Mouse (Mus musculus) stomach, embryonic 15.5 days (tissue): ENCODE measurements around the gene Adat2. TPM values are rescaled to one million over a fixed set of nuclear protein-coding genes. Genes with fewer than 3 reads are reported as not detected.

Experiments
- ATAC-seq: fragments of 200-750 bp; cut with Nextera tagmentation; 2 replicates; pipeline ENCODE4 v1.8.0; 2017; ENCODE audit warnings: low read depth, moderate number of reproducible peaks, moderate TSS enrichment; ENCODE audit not compliant: insufficient read depth, low FRiP score
- H3K27ac ChIP-seq: fragments of 300-500 bp; sonication (generic); 2 replicates; pipeline ENCODE4 v1.5.1; 2015; ENCODE audit warnings: mild to moderate bottlenecking, inconsistent platforms
- H3K27me3 ChIP-seq: fragments of 300-500 bp; sonication (generic); replicated peaks from 2 replicates; pipeline ENCODE4 v1.6.1; 2015; ENCODE audit warnings: inconsistent platforms
- H3K36me3 ChIP-seq: fragments of 300-500 bp; sonication (generic); 2 replicates; pipeline ENCODE4 v1.6.1; 2015; ENCODE audit warnings: inconsistent platforms
- H3K4me1 ChIP-seq: fragments of 300-500 bp; sonication (generic); 2 replicates; pipeline ENCODE4 v1.6.1; 2015; ENCODE audit warnings: inconsistent platforms
- H3K4me2 ChIP-seq: fragments of 300-500 bp; sonication (generic); 2 replicates; pipeline ENCODE4 v1.6.1; 2015; ENCODE audit warnings: mild to moderate bottlenecking, inconsistent platforms
- H3K4me3 ChIP-seq: fragments of 300-500 bp; sonication (generic); replicated peaks from 2 replicates; pipeline ENCODE4 v1.5.1; 2015; ENCODE audit warnings: inconsistent platforms
- H3K9ac ChIP-seq: fragments of 300-500 bp; sonication (generic); 2 replicates; pipeline ENCODE4 v1.6.1; 2015; ENCODE audit warnings: inconsistent platforms
- H3K9me3 ChIP-seq: fragments of 300-500 bp; sonication (generic); 2 replicates; pipeline ENCODE4 v1.6.1; 2016; ENCODE audit warnings: inconsistent platforms
- WGBS: fragments of 180-500 bp; shearing (Covaris S2); methylation state at CpG from one replicate; pipeline ENCODE4 v1.1.7; 2015; 5-methylcytosine and 5-hydroxymethylcytosine counted together
- polyA plus RNA-seq: library from polyadenylated mRNA; unstranded; fragments of >200 nt; fragmentation: Nextera tagmentation; extraction: Ambion mirVana; gene quantifications from 2 replicates; pipeline ENCODE4 v1.2.1, GENCODE M21; 2015

The Adat2 gene
- polyA plus RNA-seq, result 3.6 and 4.1 TPM in 2 replicates

DNA sequence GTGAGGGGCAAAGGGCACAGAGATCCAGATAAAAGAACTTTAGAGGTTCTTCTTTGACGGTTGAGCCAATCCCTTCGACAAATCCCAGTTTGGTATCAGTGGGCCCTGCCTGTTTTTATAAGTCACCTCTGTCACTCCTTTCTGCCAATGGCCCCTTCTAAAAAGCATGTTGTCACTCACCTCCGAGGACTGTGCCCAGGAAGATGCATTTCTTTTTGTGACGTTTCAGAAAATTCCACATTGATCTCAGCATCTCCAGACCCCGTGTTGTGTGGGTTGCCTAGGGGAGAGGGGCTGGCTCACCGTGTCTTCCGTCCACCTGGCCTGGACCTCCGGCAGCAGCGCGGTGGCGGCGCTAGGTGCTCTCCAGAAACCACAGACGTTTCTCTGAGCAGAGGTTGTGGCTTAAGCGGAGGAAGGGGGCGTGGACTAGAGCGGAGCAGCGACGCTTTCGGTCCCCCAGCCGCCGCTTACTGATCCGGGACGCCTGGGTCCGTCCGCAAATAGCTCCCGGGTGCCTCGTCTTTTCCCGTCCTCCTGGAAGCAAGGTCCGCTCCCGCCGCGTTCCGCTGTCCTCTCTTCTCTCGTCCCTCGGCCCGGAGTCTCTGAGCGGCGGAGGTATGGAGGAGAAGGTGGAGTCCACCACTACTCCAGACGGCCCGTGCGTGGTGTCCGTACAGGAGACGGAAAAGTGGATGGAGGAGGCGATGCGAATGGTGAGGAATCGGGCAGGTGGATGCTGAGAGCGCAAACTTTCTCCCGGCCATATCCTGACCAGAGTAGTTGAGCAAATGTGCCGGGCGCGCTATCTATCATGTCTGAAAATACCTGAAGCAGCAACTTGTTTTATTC lies at the start of gene Adat2, which contains the start of gene Pex3:
Adat2 (plus strand) TSS at position 249 of the 852 bp plus-strand sequence.
Pex3 (minus strand) TSS at position 497 of the 852 bp plus-strand sequence.
- peak; percentile 96 for ATAC-seq
- H3K36me3 ChIP-seq, result no peaks in the 10 kb centered on the region
- peak within 1 kb of the TSS; percentile 80 for H3K4me3 ChIP-seq
- under 1% methylated on average over 51 of the region's 51 CpGs for WGBS
- H3K4me1 ChIP-seq, result peaks cover 3% of the 10 kb centered on the region; the same call in 1 of the 2 replicates
- H3K27ac ChIP-seq, result peak within 1 kb of the TSS; percentile 77
- H3K4me2 ChIP-seq, result peak within 1 kb of the TSS; percentile 70
- H3K9me3 ChIP-seq, result no peaks in the 10 kb centered on the region
- peak within 1 kb of the TSS; percentile 71 for H3K9ac ChIP-seq
- H3K27me3 ChIP-seq, result no peaks in the 10 kb centered on the region

DNA sequence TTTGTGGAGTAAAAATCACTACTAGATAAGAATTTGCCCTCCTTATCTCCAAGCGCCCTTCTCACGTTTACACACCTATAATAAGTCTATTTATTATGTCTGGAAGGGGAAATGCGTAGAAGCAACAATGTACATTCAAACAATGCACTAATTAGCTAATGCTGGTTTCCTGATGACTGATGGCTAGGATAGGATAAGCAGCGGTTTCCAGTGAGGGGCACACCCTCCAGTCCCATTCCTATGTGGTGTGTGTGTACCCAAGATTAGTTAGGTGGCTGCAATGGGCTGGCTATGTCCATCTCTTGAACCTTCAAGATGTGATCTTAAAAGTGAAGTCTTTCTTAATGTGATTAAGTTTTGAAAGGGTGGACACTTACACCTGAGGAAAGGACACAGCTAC lies 30.8 kb upstream of the Adat2 start:
- Histone ChIP-seq H3K9me3 (no peaks in the 10 kb centered on the region), H3K27me3 (no peaks in the 10 kb centered on the region), H3K9ac (no peak overlapping the region), H3K4me1 (no peaks in the 10 kb centered on the region), H3K36me3 (0 out of 2 replicates have a peak, but pooled peaks cover 2% of the 10 kb centered on the region), H3K4me3 (no peak overlapping the region), H3K27ac (no peak overlapping the region), H3K4me2 (no peak overlapping the region)
- ATAC-seq, result no peak
- WGBS, result 62% methylated on average over 4 of the region's 4 CpGs

GRCm38 (mm10) chr10:13528155-13528554 lies 24.5 kb upstream of the Adat2 start:
- H3K27me3 ChIP-seq, result no peaks in the 10 kb centered on the region
- 61% methylated on average over 4 of the region's 4 CpGs for WGBS
- H3K36me3 ChIP-seq, result 0 out of 2 replicates have a peak, but pooled peaks cover 5% of the 10 kb centered on the region
- no peak overlapping the region for H3K4me2 ChIP-seq
- H3K4me1 ChIP-seq, result no peaks in the 10 kb centered on the region
- H3K27ac ChIP-seq, result no peak overlapping the region
- no peak overlapping the region for H3K4me3 ChIP-seq
- no peaks in the 10 kb centered on the region for H3K9me3 ChIP-seq
- H3K9ac ChIP-seq, result no peak overlapping the region
- ATAC-seq, result no peak

GRCm38 (mm10) chr10:13534751-13535150 lies 17.9 kb upstream of the Adat2 start:
- Histone ChIP-seq H3K27me3 (no peaks in the 10 kb centered on the region), H3K4me1 (no peaks in the 10 kb centered on the region), H3K9me3 (no peaks in the 10 kb centered on the region), H3K27ac (no peak overlapping the region), H3K4me3 (no peak overlapping the region), H3K4me2 (no peak overlapping the region), H3K36me3 (peaks cover 11% of the 10 kb centered on the region), H3K9ac (no peak overlapping the region)
- no peak for ATAC-seq
- WGBS, result 80% methylated on average over 3 of the region's 3 CpGs

DNA sequence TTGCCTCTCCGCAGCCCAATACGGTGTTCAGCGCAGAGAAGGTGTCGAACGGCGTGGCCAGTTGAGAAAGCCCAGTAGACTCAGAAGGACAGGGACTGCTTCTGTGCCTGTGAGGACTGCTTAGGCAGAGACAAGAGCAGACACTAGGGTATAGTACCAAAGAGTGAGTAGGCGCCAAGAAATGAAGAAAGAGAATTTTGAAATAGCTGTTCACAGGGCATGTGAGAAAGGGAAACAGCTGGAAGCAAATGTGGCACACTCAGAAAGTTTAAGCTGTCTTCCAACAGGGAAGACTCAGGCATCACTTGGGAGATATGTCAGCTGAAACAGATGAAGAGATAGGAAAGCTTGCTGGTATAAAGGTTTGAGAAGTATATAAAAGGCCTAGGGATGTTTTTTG lies 16.0 kb upstream of the Adat2 start:
- no peak overlapping the region for H3K4me2 ChIP-seq
- H3K27ac ChIP-seq, result no peak overlapping the region
- H3K36me3 ChIP-seq, result peaks cover 9% of the 10 kb centered on the region
- ATAC-seq, result no peak
- no peak overlapping the region for H3K4me3 ChIP-seq
- H3K27me3 ChIP-seq, result no peaks in the 10 kb centered on the region
- no peak overlapping the region for H3K9ac ChIP-seq
- H3K9me3 ChIP-seq, result no peaks in the 10 kb centered on the region
- 96% methylated on average over 7 of the region's 7 CpGs for WGBS
- H3K4me1 ChIP-seq, result no peaks in the 10 kb centered on the region

- no peak overlapping the region for H3K9ac ChIP-seq
- ATAC-seq, result no peak
- no peak overlapping the region for H3K27ac ChIP-seq
- H3K4me1 ChIP-seq, result no peaks in the 10 kb centered on the region
- H3K4me2 ChIP-seq, result no peak overlapping the region
- peaks cover 6% of the 10 kb centered on the region for H3K36me3 ChIP-seq
- H3K4me3 ChIP-seq, result no peak overlapping the region
- no peaks in the 10 kb centered on the region for H3K9me3 ChIP-seq
- H3K27me3 ChIP-seq, result no peaks in the 10 kb centered on the region
- 88% methylated on average over 7 of the region's 7 CpGs for WGBS
Measured at GRCm38 (mm10) chr10:13539769-13540333, 12.8 kb upstream of the Adat2 start.

GRCm38 (mm10) chr10:13541721-13542120 lies 11.0 kb upstream of the Adat2 start:
- Histone ChIP-seq H3K9me3 (no peaks in the 10 kb centered on the region), H3K27ac (no peak overlapping the region), H3K27me3 (no peaks in the 10 kb centered on the region), H3K4me3 (no peak overlapping the region), H3K4me2 (no peak overlapping the region), H3K9ac (no peak overlapping the region), H3K36me3 (peaks cover 7% of the 10 kb centered on the region; the same call in 1 of the 2 replicates), H3K4me1 (no peaks in the 10 kb centered on the region)
- no peak for ATAC-seq
- 94% methylated on average over 5 of the region's 5 CpGs for WGBS

GRCm38 (mm10) chr10:13553498-13553985 lies 848 bp downstream of the Adat2 start:
- peak overlapping the region; percentile 77; the same call in 1 of the 2 replicates for H3K27ac ChIP-seq

GRCm38 (mm10) chr10:13554316-13554715 lies 1.6 kb downstream of the Adat2 start:
- Histone ChIP-seq H3K36me3 (no peaks in the 10 kb centered on the region), H3K4me2 (no peak overlapping the region), H3K27me3 (no peaks in the 10 kb centered on the region), H3K27ac (no peak overlapping the region), H3K9ac (no peak overlapping the region), H3K4me3 (no peak overlapping the region), H3K4me1 (peaks cover 3% of the 10 kb centered on the region; the same call in 1 of the 2 replicates), H3K9me3 (no peaks in the 10 kb centered on the region)
- ATAC-seq, result no peak
- 96% methylated on average over 1 of the region's 1 CpGs for WGBS

More at GRCm38 (mm10) chr10:13553498-13553985, 848 bp downstream of the Adat2 start:
- peak overlapping the region; percentile 70 for H3K4me2 ChIP-seq
- H3K4me1 ChIP-seq, result peaks cover 3% of the 10 kb centered on the region; the same call in 1 of the 2 replicates
- H3K9ac ChIP-seq, result peak overlapping the region; percentile 71
- no peaks in the 10 kb centered on the region for H3K36me3 ChIP-seq
- ATAC-seq, result peak; percentile 9; the same call in 1 of the 2 replicates
- no peaks in the 10 kb centered on the region for H3K27me3 ChIP-seq
- no peaks in the 10 kb centered on the region for H3K9me3 ChIP-seq
- H3K4me3 ChIP-seq, result peak overlapping the region; percentile 80
- WGBS, result 23% methylated on average over 10 of the region's 10 CpGs

GRCm38 (mm10) chr10:13560014-13560674 lies 7.5 kb downstream of the Adat2 start:
- WGBS, result 89% methylated on average over 13 of the region's 13 CpGs

DNA sequence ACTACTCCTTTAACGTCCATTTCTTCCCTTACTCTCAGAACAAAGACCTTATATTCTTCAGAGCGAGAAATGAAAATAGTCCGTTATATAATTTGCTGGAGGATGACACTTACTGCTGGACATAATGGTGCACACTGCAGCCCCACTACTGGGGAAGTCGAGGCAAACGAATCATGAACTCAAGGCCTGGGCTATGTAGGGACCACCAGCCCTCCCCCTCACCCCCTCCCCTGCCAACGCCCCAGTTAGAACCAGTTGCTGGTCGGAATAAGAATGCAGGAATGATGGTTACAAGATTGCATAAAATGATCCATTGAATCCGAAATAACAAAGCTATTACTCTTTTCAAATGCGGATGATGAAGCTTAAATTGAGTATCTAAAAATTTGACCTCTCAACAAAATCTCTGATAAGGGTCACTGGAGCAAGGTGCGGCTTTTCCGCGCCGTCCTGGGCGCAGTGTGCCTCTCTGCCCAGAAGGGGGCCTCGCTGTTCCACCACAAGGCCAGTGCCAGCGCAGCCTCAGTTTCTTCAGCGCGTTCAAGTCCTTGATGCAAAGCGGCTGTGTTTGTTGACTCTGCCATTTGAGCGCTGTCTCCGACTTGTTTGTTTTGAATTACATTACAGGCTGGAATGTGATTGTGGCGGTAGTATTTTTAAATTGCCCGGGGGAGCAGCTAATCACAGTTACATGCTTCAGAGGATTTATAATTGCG lies 11.8 kb downstream of the Adat2 start:
- no peak overlapping the region; the same call in 1 of the 2 replicates for H3K4me3 ChIP-seq
- no peaks in the 10 kb centered on the region for H3K27me3 ChIP-seq
- H3K9me3 ChIP-seq, result no peaks in the 10 kb centered on the region
- ATAC-seq, result no peak; the same call in 1 of the 2 replicates
- no peaks in the 10 kb centered on the region for H3K4me1 ChIP-seq
- H3K4me2 ChIP-seq, result peak overlapping the region; percentile 49
- WGBS, result 27% methylated on average over 24 of the region's 24 CpGs
- 0 out of 2 replicates have a peak, but pooled peaks cover 7% of the 10 kb centered on the region for H3K36me3 ChIP-seq
- no peak overlapping the region for H3K9ac ChIP-seq
- no peak overlapping the region for H3K27ac ChIP-seq

More at GRCm38 (mm10) chr10:13560014-13560674, 7.5 kb downstream of the Adat2 start:
- Histone ChIP-seq H3K9me3 (no peaks in the 10 kb centered on the region), H3K4me2 (no peak overlapping the region), H3K27me3 (no peaks in the 10 kb centered on the region), H3K36me3 (0 out of 2 replicates have a peak, but pooled peaks cover 7% of the 10 kb centered on the region), H3K4me3 (no peak overlapping the region), H3K27ac (no peak overlapping the region), H3K9ac (no peak overlapping the region), H3K4me1 (no peaks in the 10 kb centered on the region)
- no peak for ATAC-seq
